Mouse (Mus musculus): Measurements from ENCODE around the gene Gm45716. TPM values are rescaled to one million over a fixed set of nuclear protein-coding genes. Genes with fewer than 3 reads are reported as not detected.

Gm45716 gene
- polyA plus RNA-seq, 1 experiment from 2014 or later = 7.3 TPM

GRCm38 (mm10) chr11:90286550-90287154 is 99.2 kb downstream of the Gm45716 start:
- DNase-seq (ENCODE audit: low spot score) = no peak
- no peaks in the 10 kb centered on the region for H3K27me3 ChIP-seq (replicated peaks; ENCODE audit: control insufficient read depth, insufficient read depth, low read length)
- H3K4me1 ChIP-seq (replicated peaks; ENCODE audit: control insufficient read depth, insufficient read depth, low read length) = no peaks in the 10 kb centered on the region
- H3K4me3 ChIP-seq (ENCODE audit: low read depth, low read length) = no peak overlapping the region
- 69% methylated on average over 6 of the region's 6 CpGs for WGBS
- ATAC-seq (replicated peaks; ENCODE audit: low FRiP score) = no peak
- no peaks in the 10 kb centered on the region for H3K9me3 ChIP-seq (ENCODE audit: control insufficient read depth, low read length)
- H3K9ac ChIP-seq (ENCODE audit: low read depth, low read length) = no peak overlapping the region
- H3K4me2 ChIP-seq = no peak overlapping the region
- H3K27ac ChIP-seq (ENCODE audit: low read depth, low read length) = no peak overlapping the region
- no peaks in the 10 kb centered on the region for H3K36me3 ChIP-seq (ENCODE audit: control insufficient read depth, insufficient read depth, low read length)

GRCm38 (mm10) chr11:90291156-90291555 is 103.7 kb downstream of the Gm45716 start:
- no peaks in the 10 kb centered on the region for H3K4me1 ChIP-seq (replicated peaks; ENCODE audit: control insufficient read depth, insufficient read depth, low read length)
- no peak overlapping the region for H3K4me2 ChIP-seq
- no peaks in the 10 kb centered on the region for H3K36me3 ChIP-seq (ENCODE audit: control insufficient read depth, insufficient read depth, low read length)
- 82% methylated on average over 4 of the region's 4 CpGs for WGBS
- no peak overlapping the region for H3K27ac ChIP-seq (ENCODE audit: low read depth, low read length)
- ATAC-seq (replicated peaks; ENCODE audit: low FRiP score) = no peak
- no peaks in the 10 kb centered on the region for H3K9me3 ChIP-seq (ENCODE audit: control insufficient read depth, low read length)
- no peak overlapping the region for H3K4me3 ChIP-seq (ENCODE audit: low read depth, low read length)
- H3K9ac ChIP-seq (ENCODE audit: low read depth, low read length) = no peak overlapping the region
- DNase-seq (ENCODE audit: low spot score) = no peak
- H3K27me3 ChIP-seq (replicated peaks; ENCODE audit: control insufficient read depth, insufficient read depth, low read length) = no peaks in the 10 kb centered on the region

- Histone ChIP-seq H3K4me2 (no peak overlapping the region), H3K4me1 (replicated peaks; ENCODE audit: control insufficient read depth, insufficient read depth, low read length) (no peaks in the 10 kb centered on the region), H3K9me3 (ENCODE audit: control insufficient read depth, low read length) (no peaks in the 10 kb centered on the region), H3K36me3 (ENCODE audit: control insufficient read depth, insufficient read depth, low read length) (no peaks in the 10 kb centered on the region), H3K27ac (ENCODE audit: low read depth, low read length) (no peak overlapping the region), H3K27me3 (replicated peaks; ENCODE audit: control insufficient read depth, insufficient read depth, low read length) (no peaks in the 10 kb centered on the region), H3K9ac (ENCODE audit: low read depth, low read length) (no peak overlapping the region), H3K4me3 (ENCODE audit: low read depth, low read length) (no peak overlapping the region)
- no peak for DNase-seq (ENCODE audit: low spot score)
- no peak for ATAC-seq (replicated peaks; ENCODE audit: low FRiP score)
Observed at GRCm38 (mm10) chr11:90292766-90293165, 105.3 kb downstream of the Gm45716 start.

GRCm38 (mm10) chr11:90294622-90295021 is 107.1 kb downstream of the Gm45716 start:
- no peak overlapping the region for H3K4me3 ChIP-seq (ENCODE audit: low read depth, low read length)
- no peak overlapping the region for H3K4me2 ChIP-seq
- H3K4me1 ChIP-seq (replicated peaks; ENCODE audit: control insufficient read depth, insufficient read depth, low read length) = no peaks in the 10 kb centered on the region
- no peak overlapping the region for H3K27ac ChIP-seq (ENCODE audit: low read depth, low read length)
- H3K36me3 ChIP-seq (ENCODE audit: control insufficient read depth, insufficient read depth, low read length) = no peaks in the 10 kb centered on the region
- no peaks in the 10 kb centered on the region for H3K9me3 ChIP-seq (ENCODE audit: control insufficient read depth, low read length)
- DNase-seq (ENCODE audit: low spot score) (no peak), ATAC-seq (replicated peaks; ENCODE audit: low FRiP score) (no peak)
- no peaks in the 10 kb centered on the region for H3K27me3 ChIP-seq (replicated peaks; ENCODE audit: control insufficient read depth, insufficient read depth, low read length)
- WGBS = 88% methylated on average over 2 of the region's 2 CpGs
- H3K9ac ChIP-seq (ENCODE audit: low read depth, low read length) = no peak overlapping the region

Other genes starting within 250 kb of the Gm45716 start
- 13.9 and 14.5 TPM in 2 replicates for gene Pctp, start 184.8 kb upstream of the Gm45716 start, polyA plus RNA-seq (2014; fragmentation: Nextera tagmentation; extraction: Ambion mirVana)
- gene Tmem100, start 157.3 kb upstream of the Gm45716 start, polyA plus RNA-seq (2014; fragmentation: Nextera tagmentation; extraction: Ambion mirVana) = 1.3 and 1.5 TPM in 2 replicates
- 16.3 and 17.1 TPM in 2 replicates for gene Mmd, start 61.8 kb downstream of the Gm45716 start, polyA plus RNA-seq (2014; fragmentation: Nextera tagmentation; extraction: Ambion mirVana)
- gene Hlf, start 203.2 kb downstream of the Gm45716 start, polyA plus RNA-seq (2014; fragmentation: Nextera tagmentation; extraction: Ambion mirVana) = 6.6 and 6.9 TPM in 2 replicates